Mouse (Mus musculus): ENCODE data around the gene Ube2v1. TPM values are rescaled to one million over a fixed set of nuclear protein-coding genes. Genes with fewer than 3 reads are reported as not detected.
"Not testable (repeated sequence)": the region's sequence is repeated elsewhere in the genome, so short reads cannot be mapped to it uniquely, and the experiment has no call there.

Ube2v1 gene
- total RNA-seq, 2 experiments from 2014 or later: 170 to 181 TPM

- H3K27ac ChIP-seq: no peak overlapping the region
- no peak for TF ChIP-seq CTCF (IDR thresholded peaks at IDR 0.05)
- peak; percentile 15 for DNase-seq
- no peak overlapping the region for H3K4me3 ChIP-seq
- intact Hi-C loops (cut with DNase I): no loop called here
Measured at GRCm38 (mm10) chr2:167649290-167650032, 17.6 kb upstream of the Ube2v1 start.

DNA sequence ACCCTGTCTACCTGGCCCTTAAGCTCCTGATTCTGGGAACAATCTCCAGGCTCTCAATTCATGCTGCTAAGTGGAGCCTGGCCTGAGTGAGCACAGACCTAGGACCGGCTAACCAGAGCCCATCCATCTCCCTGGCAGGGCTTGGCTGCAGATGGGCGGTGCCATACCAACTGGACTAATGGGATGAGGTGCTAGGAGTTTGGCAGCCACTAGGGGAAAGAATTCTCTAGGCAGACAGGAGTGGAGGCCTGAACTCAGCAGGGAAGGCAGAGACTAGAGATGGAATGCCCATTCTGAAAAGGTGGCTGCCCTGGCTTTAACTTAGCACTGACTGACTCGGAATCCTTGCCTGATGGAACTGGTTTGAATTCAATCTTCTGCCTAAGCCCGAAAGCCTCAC, 14.5 kb upstream of the Ube2v1 start:
- no peak for TF ChIP-seq CTCF (IDR thresholded peaks at IDR 0.05)
- intact Hi-C loops (cut with DNase I): no loop called here
- no peak for DNase-seq
- Histone ChIP-seq H3K4me3 (no peak overlapping the region), H3K27ac (no peak overlapping the region)

DNA sequence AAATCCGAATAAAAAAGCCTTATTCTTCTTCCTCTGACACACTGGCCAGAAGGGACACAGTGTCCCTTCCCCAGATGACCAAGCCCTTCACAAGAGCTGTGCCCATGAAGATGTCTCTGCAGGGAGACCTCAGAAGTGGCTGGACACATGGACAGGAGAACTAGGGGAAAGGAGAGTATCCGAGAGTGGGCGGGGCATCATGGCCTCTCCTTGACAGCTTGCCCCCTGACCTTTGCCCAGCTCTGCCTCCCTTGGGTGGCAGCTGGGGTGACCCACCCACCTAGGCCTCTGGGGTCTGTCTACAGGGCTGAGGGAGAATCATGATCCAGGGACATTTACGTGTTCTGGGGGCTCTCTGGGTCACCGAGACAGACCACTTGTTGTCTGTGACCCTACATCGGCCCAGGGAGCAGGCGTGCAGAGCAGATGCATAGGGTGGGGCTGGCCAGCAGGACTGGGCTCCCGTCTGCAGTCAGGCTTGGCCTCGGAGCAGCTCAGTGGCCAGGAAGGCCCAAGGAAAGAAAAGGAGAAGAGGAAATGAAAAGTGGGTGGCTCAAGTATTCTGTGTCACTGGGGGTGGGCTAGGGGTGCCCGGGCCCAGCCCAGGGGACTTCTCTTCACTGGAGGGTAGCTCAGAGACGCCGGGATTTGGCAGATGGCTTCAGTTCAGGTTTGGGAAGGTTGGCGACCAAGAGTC, 11.6 kb upstream of the Ube2v1 start:
- DNase-seq; H3K4me3 ChIP-seq; intact Hi-C loops (cut with DNase I): not testable (repeated sequence)
- peak overlapping the region; percentile 40 for H3K27ac ChIP-seq

- intact Hi-C loops (cut with DNase I): no loop called here
Measured at GRCm38 (mm10) chr2:167642164-167642563, 10.3 kb upstream of the Ube2v1 start.

DNA sequence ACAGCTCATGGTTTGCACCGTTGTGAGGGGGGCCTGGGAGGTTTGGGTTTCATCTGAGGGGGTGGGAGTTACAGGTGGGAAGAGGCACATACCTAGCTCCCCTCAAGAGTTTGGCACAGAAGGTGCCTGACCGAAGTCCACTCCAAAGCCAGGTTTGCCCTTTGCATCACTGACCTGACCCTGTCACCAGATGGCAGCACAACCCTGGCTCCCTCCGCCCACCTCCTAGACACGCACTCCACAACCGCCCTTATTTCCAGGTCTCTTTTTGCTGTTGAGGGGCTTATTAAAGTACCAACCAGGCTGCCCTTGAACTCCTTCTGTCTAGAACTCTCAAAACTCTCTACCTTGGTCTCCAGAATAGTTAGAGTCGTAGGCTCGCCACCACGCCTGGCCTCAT, 9.4 kb upstream of the Ube2v1 start:
- intact Hi-C loops (cut with DNase I): loop anchor here (1.0 kb wide), 2 partner anchors 39 to 254 kb away; no protein-coding TSS in a partner anchor
- TF ChIP-seq CTCF (IDR thresholded peaks at IDR 0.05): peak; percentile 82
- Histone ChIP-seq H3K4me3 (no peak overlapping the region), H3K27ac (no peak overlapping the region)
- DNase-seq: peak; percentile 78

More at GRCm38 (mm10) chr2:167642164-167642563, 10.3 kb upstream of the Ube2v1 start:
- TF ChIP-seq CTCF (IDR thresholded peaks at IDR 0.05): no peak
- no peak for DNase-seq
- Histone ChIP-seq H3K4me3 (no peak overlapping the region), H3K27ac (no peak overlapping the region)

- intact Hi-C loops (cut with DNase I): no loop called here
- no peak overlapping the region for H3K4me3 ChIP-seq
- no peak overlapping the region for H3K27ac ChIP-seq
- DNase-seq: peak; percentile 40
- peak; percentile 69 for TF ChIP-seq CTCF (IDR thresholded peaks at IDR 0.05)
Measured at GRCm38 (mm10) chr2:167640279-167640678, 8.4 kb upstream of the Ube2v1 start.

GRCm38 (mm10) chr2:167634865-167635512, 3.1 kb upstream of the Ube2v1 start:
- TF ChIP-seq CTCF (IDR thresholded peaks at IDR 0.05): no peak
- DNase-seq: no peak
- intact Hi-C loops (cut with DNase I): loop anchor here (10.0 kb wide), 1 partner anchor 570 kb away; the partner anchor contains the start of gene Znfx1
- H3K4me3 ChIP-seq: peak overlapping the region; percentile 90
- peak overlapping the region; percentile 99 for H3K27ac ChIP-seq

DNA sequence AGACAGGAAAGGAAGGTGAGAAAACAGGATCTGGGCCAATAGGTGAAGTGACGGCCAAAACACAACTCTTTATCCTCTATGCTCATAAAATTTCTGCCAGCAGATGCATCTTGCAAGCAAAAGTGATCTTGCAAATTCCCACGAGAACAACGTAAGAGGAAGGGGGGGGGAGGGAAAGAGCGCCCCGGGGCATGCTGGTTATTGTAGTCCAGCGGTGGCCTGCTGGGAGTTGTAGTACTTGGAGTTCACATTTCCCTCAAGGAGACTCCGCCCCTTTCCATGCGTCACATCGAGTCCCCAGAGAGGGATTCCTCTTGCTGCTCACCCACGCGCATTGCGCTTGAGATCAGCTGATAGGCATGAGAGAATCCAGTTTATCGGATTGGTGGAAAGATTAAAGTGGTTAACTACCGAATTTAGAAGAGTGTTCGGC, 2.5 kb upstream of the Ube2v1 start:
- peak overlapping the region; percentile 90 for H3K4me3 ChIP-seq
- peak; percentile 97 for DNase-seq
- TF ChIP-seq CTCF (IDR thresholded peaks at IDR 0.05): no peak
- intact Hi-C loops (cut with DNase I): loop anchor here (10.0 kb wide), 1 partner anchor 570 kb away; the partner anchor contains the start of gene Znfx1
- H3K27ac ChIP-seq: peak overlapping the region; percentile 99

DNA sequence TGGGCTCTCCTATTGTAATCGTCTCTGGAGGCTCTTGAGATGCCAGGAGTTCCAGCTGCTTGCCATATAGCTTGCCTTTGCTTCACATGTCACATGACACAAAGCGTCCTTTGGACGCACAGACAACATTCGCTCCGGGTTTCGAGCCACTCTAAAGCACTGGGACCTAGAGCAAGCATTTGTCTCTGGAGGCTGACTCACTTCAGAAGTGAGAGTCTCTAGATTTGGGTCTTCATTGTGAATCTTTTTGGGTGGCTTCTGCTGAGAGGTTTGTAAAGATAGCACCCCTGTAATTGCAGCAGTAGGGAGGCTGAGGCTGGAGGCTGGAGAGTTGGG, 1.6 kb upstream of the Ube2v1 start:
- intact Hi-C loops (cut with DNase I): loop anchor here (10.0 kb wide), 1 partner anchor 569 kb away; the partner anchor contains the start of gene Znfx1
- no peak for DNase-seq
- H3K4me3 ChIP-seq: peak overlapping the region; percentile 90
- TF ChIP-seq CTCF (IDR thresholded peaks at IDR 0.05): no peak
- peak overlapping the region; percentile 99 for H3K27ac ChIP-seq

DNA sequence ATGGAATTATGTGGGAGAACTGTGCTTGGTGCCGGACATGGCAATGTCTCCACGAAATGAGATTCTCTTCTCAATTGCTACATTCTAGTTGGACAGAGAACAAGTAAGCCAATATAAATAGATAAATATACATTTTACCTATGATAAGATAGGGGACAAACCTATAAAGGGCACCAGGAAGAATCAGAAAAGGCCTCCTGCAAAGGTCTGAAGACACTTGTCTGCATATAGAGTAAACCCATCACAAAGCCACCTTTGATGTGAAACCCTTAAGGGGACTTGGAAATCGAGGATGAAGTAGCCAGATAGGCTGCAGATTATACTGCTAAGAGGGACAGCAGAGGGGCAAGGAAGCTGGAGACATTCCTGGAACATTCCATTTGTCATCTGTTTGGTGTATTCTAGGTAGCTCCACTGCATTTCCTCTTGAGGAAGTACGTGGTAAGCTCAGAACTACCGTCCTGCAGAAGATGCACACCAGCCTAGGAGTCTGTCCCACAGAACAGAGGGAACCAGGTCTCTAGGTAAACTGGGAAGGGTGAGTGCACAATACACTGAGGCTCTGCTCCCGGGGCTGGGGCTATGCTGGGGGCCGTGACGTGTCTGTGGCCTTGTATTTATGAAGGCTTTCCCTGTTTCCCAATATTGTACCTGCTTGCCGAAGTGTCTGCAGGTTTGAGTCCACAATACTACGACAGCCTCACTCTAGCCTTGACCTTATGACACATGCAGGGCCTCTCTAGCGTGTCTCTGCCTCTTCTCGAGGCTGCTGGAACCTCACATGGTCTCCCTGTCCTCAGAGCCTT, 1.0 kb upstream of the Ube2v1 start:
- intact Hi-C loops (cut with DNase I): loop anchor here (10.0 kb wide), 1 partner anchor 568 kb away; the partner anchor contains the start of gene Znfx1
- no peak for DNase-seq
- Histone ChIP-seq H3K4me3 (peak overlapping the region; percentile 90), H3K27ac (peak overlapping the region; percentile 99)
- TF ChIP-seq CTCF (IDR thresholded peaks at IDR 0.05): no peak

GRCm38 (mm10) chr2:167631181-167631590, 709 bp downstream of the Ube2v1 start:
- intact Hi-C loops (cut with DNase I): loop anchor here (10.0 kb wide), 1 partner anchor 566 kb away; the partner anchor contains the start of gene Znfx1
- peak; percentile 63 for DNase-seq
- no peak for TF ChIP-seq CTCF (IDR thresholded peaks at IDR 0.05)
- Histone ChIP-seq H3K4me3 (peak overlapping the region; percentile 90), H3K27ac (peak overlapping the region; percentile 99)

- DNase-seq: no peak
- no peak for TF ChIP-seq CTCF (IDR thresholded peaks at IDR 0.05)
- H3K4me3 ChIP-seq: peak overlapping the region; percentile 90
- intact Hi-C loops (cut with DNase I): loop anchor here (10.0 kb wide), 1 partner anchor 566 kb away; the partner anchor contains the start of gene Znfx1
- peak overlapping the region; percentile 99 for H3K27ac ChIP-seq
Measured at GRCm38 (mm10) chr2:167630421-167630820, 1.5 kb downstream of the Ube2v1 start.

Data from gastrocnemius, adult 2 months (tissue).